In the genomic region with DNA sequence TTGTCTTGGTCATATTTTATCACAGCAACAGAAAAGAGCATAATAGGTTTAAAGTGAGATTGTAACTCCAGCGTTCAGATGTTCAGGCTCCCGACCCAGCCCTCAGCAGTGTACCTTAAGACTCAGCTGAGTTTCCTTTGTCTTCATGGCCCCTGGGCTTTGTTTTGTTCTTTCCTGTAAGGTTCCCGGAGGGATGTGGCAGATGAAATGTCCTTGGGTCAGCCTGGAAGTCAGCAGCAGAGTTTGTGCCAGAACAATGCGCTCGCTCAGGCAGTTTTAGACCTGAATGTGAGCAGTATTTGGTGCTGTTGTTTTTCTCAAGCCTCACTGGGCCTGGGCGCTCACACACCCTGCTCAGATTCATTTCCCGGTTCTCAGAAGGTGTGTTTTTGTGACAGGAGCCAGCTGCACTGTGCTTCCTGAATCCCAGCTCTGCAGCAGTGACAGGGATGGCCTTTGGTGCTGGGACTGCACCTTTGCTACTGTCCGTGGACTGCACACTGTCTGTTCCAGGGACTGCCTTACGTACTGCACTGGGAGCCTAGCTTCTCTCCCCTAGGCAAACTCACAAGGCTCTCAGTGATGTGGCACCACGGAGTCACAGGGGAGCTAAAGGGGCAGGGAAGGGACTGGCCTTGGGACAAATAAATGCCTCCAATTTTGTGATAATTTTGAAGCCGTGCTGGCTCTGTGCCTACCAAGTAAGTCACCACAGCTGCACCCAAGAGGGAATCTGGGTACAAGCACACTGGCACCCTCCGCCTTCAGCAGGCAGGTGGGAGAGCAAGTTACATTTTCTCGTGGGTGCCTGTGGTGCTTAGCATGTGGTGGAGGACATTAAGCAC, we compare ENCODE assay signal across 11 mouse cellular contexts. TPM values are rescaled to one million over a fixed set of nuclear protein-coding genes. Genes with fewer than 3 reads are reported as not detected.
DNase-seq lines count a peak whose midpoint lies in the region; ATAC-seq lines count a peak whose summit lies in the region.
"Had no signal": no experiment of that assay in that cellular context is flagged by ENCODE, and none has a peak within 500 bp of the region (broad histone marks: within the 10 kb centered on the region; RNA-seq: fewer than 3 reads in every experiment).

No protein-coding gene starts in this region.

- 0 out of 2 replicates have a peak overlapping the region, but pooled peaks have one; percentile 23 for H3K9ac ChIP-seq in midbrain, embryonic 16.5 days (ENCODE audit: low read depth, low read length)
- no peak overlapping the region; the same call in 1 of the 2 replicates for H3K9ac ChIP-seq in midbrain, embryonic 13.5 days (replicated peaks)
- peak overlapping the region; percentile 13; the same call in 1 of the 2 replicates for H3K9ac ChIP-seq in intestine, embryonic 14.5 days (ENCODE audit: low read length)
- no peak overlapping the region for H3K9ac ChIP-seq in stomach, embryonic 15.5 days
- H3K9ac ChIP-seq: forebrain, embryonic 12.5 days had no signal

- no peak overlapping the region for H3K4me3 ChIP-seq in midbrain, embryonic 16.5 days (ENCODE audit: low read depth, low read length)
- H3K4me3 ChIP-seq in midbrain, embryonic 13.5 days (replicated peaks): no peak overlapping the region
- H3K4me3 ChIP-seq in intestine, embryonic 14.5 days (ENCODE audit: low read depth, low read length): no peak overlapping the region
- no peak overlapping the region for H3K4me3 ChIP-seq in stomach, embryonic 15.5 days (replicated peaks)
- H3K4me3 ChIP-seq: forebrain, embryonic 12.5 days had no signal

- ATAC-seq in midbrain, embryonic 16.5 days: no peak
- ATAC-seq in midbrain, embryonic 13.5 days: no peak
- no peak for ATAC-seq in intestine, embryonic 14.5 days (replicated peaks; ENCODE audit: low FRiP score, low TSS enrichment, low read depth)
- no peak; the same call in 1 of the 2 replicates for ATAC-seq in stomach, embryonic 15.5 days (ENCODE audit: insufficient read depth, low FRiP score, low read depth)

- no peaks in the 10 kb centered on the region for H3K9me3 ChIP-seq in midbrain, embryonic 16.5 days (replicated peaks; ENCODE audit: control insufficient read depth, low read length, poor library complexity, severe bottlenecking)
- H3K9me3 ChIP-seq in midbrain, embryonic 13.5 days: no peaks in the 10 kb centered on the region
- H3K9me3 ChIP-seq in intestine, embryonic 14.5 days (ENCODE audit: control insufficient read depth, low read length): no peaks in the 10 kb centered on the region
- H3K9me3 ChIP-seq in stomach, embryonic 15.5 days: no peaks in the 10 kb centered on the region
- H3K9me3 ChIP-seq: forebrain, embryonic 12.5 days had no signal

- no peaks in the 10 kb centered on the region for H3K36me3 ChIP-seq in midbrain, embryonic 16.5 days (ENCODE audit: control insufficient read depth, insufficient read depth, low read length)
- no peaks in the 10 kb centered on the region for H3K36me3 ChIP-seq in midbrain, embryonic 13.5 days
- no peaks in the 10 kb centered on the region for H3K36me3 ChIP-seq in intestine, embryonic 14.5 days (ENCODE audit: control insufficient read depth, insufficient read depth, low read length)
- no peaks in the 10 kb centered on the region; the same call in 1 of the 2 replicates for H3K36me3 ChIP-seq in stomach, embryonic 15.5 days
- H3K36me3 ChIP-seq: forebrain, embryonic 12.5 days had no signal

- peaks cover 3% of the 10 kb centered on the region; the same call in 1 of the 2 replicates for H3K4me1 ChIP-seq in midbrain, embryonic 16.5 days (ENCODE audit: control insufficient read depth, insufficient read depth, low read length)
- H3K4me1 ChIP-seq in midbrain, embryonic 13.5 days (replicated peaks): peaks cover 15% of the 10 kb centered on the region; the same call in 1 of the 2 replicates
- peaks cover 16% of the 10 kb centered on the region for H3K4me1 ChIP-seq in intestine, embryonic 14.5 days (replicated peaks; ENCODE audit: control insufficient read depth, insufficient read depth, low read length)
- H3K4me1 ChIP-seq in stomach, embryonic 15.5 days: peaks cover 23% of the 10 kb centered on the region

- peak; percentile 80 to 90 for DNase-seq in adrenal gland, adult (ENCODE audit: inconsistent age in 2 of 2, low spot score in 1 of 2)
- no peak for DNase-seq in adrenal gland, postnatal 4 days (ENCODE audit: low spot score in 2 of 2)
- no peak for DNase-seq in intestine, embryonic 14.5 days (ENCODE audit: low spot score)
- DNase-seq in spleen, postnatal 10 days (ENCODE audit: low spot score in 2 of 2): no peak
- DNase-seq in cerebellum, postnatal 10 days: no peak
- DNase-seq: layer of hippocampus, adult 9-11 months; thymus, adult 18-20 months had no signal

- H3K27me3 ChIP-seq in midbrain, embryonic 16.5 days (ENCODE audit: control insufficient read depth, insufficient read depth, low read depth, low read length): no peaks in the 10 kb centered on the region
- H3K27me3 ChIP-seq in midbrain, embryonic 13.5 days: no peaks in the 10 kb centered on the region
- H3K27me3 ChIP-seq in intestine, embryonic 14.5 days (replicated peaks; ENCODE audit: control insufficient read depth, insufficient read depth, low read length): no peaks in the 10 kb centered on the region
- no peaks in the 10 kb centered on the region for H3K27me3 ChIP-seq in stomach, embryonic 15.5 days (replicated peaks)
- H3K27me3 ChIP-seq: forebrain, embryonic 12.5 days had no signal

- no peak overlapping the region for H3K27ac ChIP-seq in midbrain, embryonic 16.5 days (ENCODE audit: low read length)
- no peak overlapping the region for H3K27ac ChIP-seq in midbrain, embryonic 13.5 days
- H3K27ac ChIP-seq in intestine, embryonic 14.5 days (ENCODE audit: low read depth): peak overlapping the region; percentile 43; the same call in 1 of the 2 replicates
- H3K27ac ChIP-seq in stomach, embryonic 15.5 days: peak overlapping the region; percentile 67
- H3K27ac ChIP-seq: forebrain, embryonic 12.5 days had no signal

- H3K4me2 ChIP-seq in midbrain, embryonic 16.5 days (ENCODE audit: low read length): no peak overlapping the region
- no peak overlapping the region for H3K4me2 ChIP-seq in midbrain, embryonic 13.5 days (replicated peaks)
- H3K4me2 ChIP-seq in intestine, embryonic 14.5 days (ENCODE audit: low read length): no peak overlapping the region
- H3K4me2 ChIP-seq in stomach, embryonic 15.5 days: peak overlapping the region; percentile 14; the same call in 1 of the 2 replicates
- H3K4me2 ChIP-seq: forebrain, embryonic 12.5 days had no signal

- WGBS in midbrain, embryonic 16.5 days: 42% methylated on average over 13 of the region's 13 CpGs
- 37% methylated on average over 13 of the region's 13 CpGs for WGBS in midbrain, embryonic 13.5 days
- WGBS in intestine, embryonic 14.5 days: 63% methylated on average over 13 of the region's 13 CpGs
- WGBS in stomach, embryonic 15.5 days: 49% methylated on average over 13 of the region's 13 CpGs

RNA-seq across cellular contexts. Expression of gene Dock1, which starts 9.1 kb away (rescaled TPM):
- total RNA-seq in adrenal gland, postnatal 4 days (2021): 100 to 1,000 TPM; 146 to 153 TPM
- polyA plus RNA-seq in midbrain, embryonic 16.5 days (2015; fragmentation: Nextera tagmentation; extraction: Ambion mirVana): 5.5 and 6.9 TPM in 2 replicates
- polyA plus RNA-seq in midbrain, embryonic 13.5 days (2015; fragmentation: Nextera tagmentation; extraction: Ambion mirVana): 6.7 and 7.3 TPM in 2 replicates
- polyA plus RNA-seq in intestine, embryonic 14.5 days (2014; fragmentation: Nextera tagmentation; extraction: Ambion mirVana): 37.9 and 41.4 TPM in 2 replicates
- polyA plus RNA-seq in stomach, embryonic 15.5 days (2015; fragmentation: Nextera tagmentation; extraction: Ambion mirVana): 29.0 and 31.8 TPM in 2 replicates

Comparison
In these comparisons a context has a peak if more than half of its experiments do, and no peak if none do; other contexts are left out.
1. DNase-seq: peak in adrenal gland, adult (2 of 2); none in adrenal gland, postnatal 4 days (0 of 2), intestine, embryonic 14.5 days (single experiment), spleen, postnatal 10 days (0 of 2) and cerebellum, postnatal 10 days (0 of 2).
2. H3K9ac ChIP-seq: peak in midbrain, embryonic 16.5 days (single experiment) and intestine, embryonic 14.5 days (single experiment); none in midbrain, embryonic 13.5 days (single experiment) and stomach, embryonic 15.5 days (single experiment).
3. H3K27ac ChIP-seq: peak in intestine, embryonic 14.5 days (single experiment) and stomach, embryonic 15.5 days (single experiment); none in midbrain, embryonic 16.5 days (single experiment) and midbrain, embryonic 13.5 days (single experiment).